Mouse (Mus musculus): ENCODE measurements around the gene Gle1. TPM values are rescaled to one million over a fixed set of nuclear protein-coding genes. Genes with fewer than 3 reads are reported as not detected.

Gene Gle1
- polyA plus RNA-seq, 1 experiment from 2014 or later: 57.7 TPM

- H3K27me3 ChIP-seq (ENCODE audit: control insufficient read depth, insufficient read depth, low read length): no peaks in the 10 kb centered on the region
- H3K9ac ChIP-seq (replicated peaks; ENCODE audit: low read depth, low read length): peak overlapping the region; percentile 96; the same call in 1 of the 2 replicates
- peaks cover 25% of the 10 kb centered on the region for H3K4me1 ChIP-seq (ENCODE audit: control insufficient read depth, insufficient read depth, low read length)
- peak overlapping the region; percentile 63 for H3K4me2 ChIP-seq (replicated peaks; ENCODE audit: low read depth, low read length)
- WGBS: 72% methylated on average over 2 of the region's 2 CpGs
- peaks cover 4% of the 10 kb centered on the region for H3K36me3 ChIP-seq (ENCODE audit: control insufficient read depth, insufficient read depth, low read length)
- no peak for ATAC-seq (ENCODE audit: insufficient number of reproducible peaks, insufficient read depth, low FRiP score, low read depth)
- no peak overlapping the region for H3K27ac ChIP-seq (ENCODE audit: low read length)
- H3K4me3 ChIP-seq (ENCODE audit: low read depth, low read length): peak overlapping the region; percentile 96
- no peaks in the 10 kb centered on the region for H3K9me3 ChIP-seq (ENCODE audit: control insufficient read depth, low read depth, low read length)
Observed at GRCm38 (mm10) chr2:29966826-29967225, 31.6 kb downstream of the Gle1 start.

- H3K9me3 ChIP-seq (ENCODE audit: control insufficient read depth, low read depth, low read length): no peaks in the 10 kb centered on the region
- H3K4me3 ChIP-seq (ENCODE audit: low read depth, low read length): no peak overlapping the region; the same call in 1 of the 2 replicates
- peaks cover 32% of the 10 kb centered on the region for H3K4me1 ChIP-seq (ENCODE audit: control insufficient read depth, insufficient read depth, low read length)
- 63% methylated on average over 5 of the region's 5 CpGs for WGBS
- H3K27ac ChIP-seq (ENCODE audit: low read length): no peak overlapping the region
- H3K36me3 ChIP-seq (ENCODE audit: control insufficient read depth, insufficient read depth, low read length): peaks cover 4% of the 10 kb centered on the region
- no peaks in the 10 kb centered on the region for H3K27me3 ChIP-seq (ENCODE audit: control insufficient read depth, insufficient read depth, low read length)
- H3K9ac ChIP-seq (replicated peaks; ENCODE audit: low read depth, low read length): no peak overlapping the region
- ATAC-seq (ENCODE audit: insufficient number of reproducible peaks, insufficient read depth, low FRiP score, low read depth): no peak
- H3K4me2 ChIP-seq (replicated peaks; ENCODE audit: low read depth, low read length): peak overlapping the region; percentile 63; the same call in 1 of the 2 replicates
Observed at GRCm38 (mm10) chr2:29967768-29968167, 32.5 kb downstream of the Gle1 start.

- no peak for ATAC-seq (ENCODE audit: insufficient number of reproducible peaks, insufficient read depth, low FRiP score, low read depth)
- Histone ChIP-seq H3K36me3 (ENCODE audit: control insufficient read depth, insufficient read depth, low read length) (peaks cover 4% of the 10 kb centered on the region), H3K4me1 (ENCODE audit: control insufficient read depth, insufficient read depth, low read length) (peaks cover 36% of the 10 kb centered on the region)
Observed at GRCm38 (mm10) chr2:29968638-29969037, 33.4 kb downstream of the Gle1 start.

GRCm38 (mm10) chr2:29971838-29972635 lies 36.8 kb downstream of the Gle1 start:
- 0 out of 2 replicates have a peak overlapping the region, but pooled peaks have one; percentile 27 for H3K27ac ChIP-seq (ENCODE audit: low read length)
- H3K4me1 ChIP-seq (ENCODE audit: control insufficient read depth, insufficient read depth, low read length): peaks cover 29% of the 10 kb centered on the region
- no peaks in the 10 kb centered on the region for H3K27me3 ChIP-seq (ENCODE audit: control insufficient read depth, insufficient read depth, low read length)
- H3K4me3 ChIP-seq (ENCODE audit: low read depth, low read length): no peak overlapping the region
- H3K36me3 ChIP-seq (ENCODE audit: control insufficient read depth, insufficient read depth, low read length): peaks cover 15% of the 10 kb centered on the region
- no peak for ATAC-seq (ENCODE audit: insufficient number of reproducible peaks, insufficient read depth, low FRiP score, low read depth)
- no peaks in the 10 kb centered on the region for H3K9me3 ChIP-seq (ENCODE audit: control insufficient read depth, low read depth, low read length)
- no peak overlapping the region for H3K9ac ChIP-seq (replicated peaks; ENCODE audit: low read depth, low read length)
- H3K4me2 ChIP-seq (replicated peaks; ENCODE audit: low read depth, low read length): no peak overlapping the region
- WGBS: 71% methylated on average over 9 of the region's 9 CpGs

More at GRCm38 (mm10) chr2:29968638-29969037, 33.4 kb downstream of the Gle1 start:
- H3K9ac ChIP-seq (replicated peaks; ENCODE audit: low read depth, low read length): no peak overlapping the region
- no peak overlapping the region for H3K27ac ChIP-seq (ENCODE audit: low read length)
- H3K9me3 ChIP-seq (ENCODE audit: control insufficient read depth, low read depth, low read length): no peaks in the 10 kb centered on the region
- H3K4me2 ChIP-seq (replicated peaks; ENCODE audit: low read depth, low read length): no peak overlapping the region
- no peak overlapping the region for H3K4me3 ChIP-seq (ENCODE audit: low read depth, low read length)
- no peaks in the 10 kb centered on the region for H3K27me3 ChIP-seq (ENCODE audit: control insufficient read depth, insufficient read depth, low read length)
- WGBS: 54% methylated on average over 5 of the region's 5 CpGs

GRCm38 (mm10) chr2:29973525-29973924 lies 38.3 kb downstream of the Gle1 start:
- H3K9ac ChIP-seq (replicated peaks; ENCODE audit: low read depth, low read length): no peak overlapping the region
- H3K4me1 ChIP-seq (ENCODE audit: control insufficient read depth, insufficient read depth, low read length): peaks cover 19% of the 10 kb centered on the region; the same call in 1 of the 2 replicates
- H3K4me3 ChIP-seq (ENCODE audit: low read depth, low read length): no peak overlapping the region
- no peak for ATAC-seq (ENCODE audit: insufficient number of reproducible peaks, insufficient read depth, low FRiP score, low read depth)
- no peak overlapping the region for H3K4me2 ChIP-seq (replicated peaks; ENCODE audit: low read depth, low read length)
- peaks cover 18% of the 10 kb centered on the region for H3K36me3 ChIP-seq (ENCODE audit: control insufficient read depth, insufficient read depth, low read length)
- WGBS: 10% methylated on average over 2 of the region's 2 CpGs
- H3K9me3 ChIP-seq (ENCODE audit: control insufficient read depth, low read depth, low read length): no peaks in the 10 kb centered on the region
- H3K27me3 ChIP-seq (ENCODE audit: control insufficient read depth, insufficient read depth, low read length): no peaks in the 10 kb centered on the region
- H3K27ac ChIP-seq (ENCODE audit: low read length): no peak overlapping the region

GRCm38 (mm10) chr2:29977307-29977706 lies 42.1 kb downstream of the Gle1 start:
- no peaks in the 10 kb centered on the region for H3K9me3 ChIP-seq (ENCODE audit: control insufficient read depth, low read depth, low read length)
- peaks cover 9% of the 10 kb centered on the region; the same call in 1 of the 2 replicates for H3K4me1 ChIP-seq (ENCODE audit: control insufficient read depth, insufficient read depth, low read length)
- no peak overlapping the region for H3K9ac ChIP-seq (replicated peaks; ENCODE audit: low read depth, low read length)
- no peak overlapping the region for H3K27ac ChIP-seq (ENCODE audit: low read length)
- no peaks in the 10 kb centered on the region for H3K27me3 ChIP-seq (ENCODE audit: control insufficient read depth, insufficient read depth, low read length)
- no peak overlapping the region for H3K4me3 ChIP-seq (ENCODE audit: low read depth, low read length)
- H3K4me2 ChIP-seq (replicated peaks; ENCODE audit: low read depth, low read length): no peak overlapping the region
- no peak for ATAC-seq (ENCODE audit: insufficient number of reproducible peaks, insufficient read depth, low FRiP score, low read depth)
- peaks cover 44% of the 10 kb centered on the region for H3K36me3 ChIP-seq (ENCODE audit: control insufficient read depth, insufficient read depth, low read length)

- no peak overlapping the region for H3K4me2 ChIP-seq (replicated peaks; ENCODE audit: low read depth, low read length)
- H3K36me3 ChIP-seq (ENCODE audit: control insufficient read depth, insufficient read depth, low read length): peaks cover 70% of the 10 kb centered on the region
- 93% methylated on average over 1 of the region's 1 CpGs for WGBS
- no peak overlapping the region for H3K27ac ChIP-seq (ENCODE audit: low read length)
- H3K4me3 ChIP-seq (ENCODE audit: low read depth, low read length): no peak overlapping the region
- H3K9me3 ChIP-seq (ENCODE audit: control insufficient read depth, low read depth, low read length): no peaks in the 10 kb centered on the region
- no peak for ATAC-seq (ENCODE audit: insufficient number of reproducible peaks, insufficient read depth, low FRiP score, low read depth)
- H3K27me3 ChIP-seq (ENCODE audit: control insufficient read depth, insufficient read depth, low read length): no peaks in the 10 kb centered on the region
- H3K4me1 ChIP-seq (ENCODE audit: control insufficient read depth, insufficient read depth, low read length): no peaks in the 10 kb centered on the region
- no peak overlapping the region for H3K9ac ChIP-seq (replicated peaks; ENCODE audit: low read depth, low read length)
Observed at GRCm38 (mm10) chr2:29980661-29981060, 45.4 kb downstream of the Gle1 start.

DNA sequence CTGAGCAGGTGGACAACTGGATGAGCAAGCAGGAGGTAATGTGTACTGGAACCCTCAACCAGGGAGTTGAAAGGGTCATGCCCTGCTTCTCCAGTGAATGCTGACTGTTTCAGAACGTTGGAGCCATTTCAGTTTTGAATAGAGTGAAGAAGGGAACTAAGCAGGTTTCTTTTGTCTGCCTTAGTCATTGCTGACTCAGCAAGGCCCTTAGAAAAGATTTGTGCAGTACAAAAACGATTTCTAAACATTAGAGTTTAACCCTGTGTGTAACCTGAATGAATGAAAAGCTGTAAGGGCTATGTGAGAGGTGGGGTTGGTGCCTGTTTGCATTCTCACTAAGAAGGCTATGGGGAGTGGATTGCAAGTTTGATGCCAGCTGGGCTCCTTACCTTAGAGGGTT lies 56.7 kb downstream of the Gle1 start:
- no peaks in the 10 kb centered on the region for H3K4me1 ChIP-seq (ENCODE audit: control insufficient read depth, insufficient read depth, low read length)
- H3K4me2 ChIP-seq (replicated peaks; ENCODE audit: low read depth, low read length): no peak overlapping the region
- H3K9ac ChIP-seq (replicated peaks; ENCODE audit: low read depth, low read length): no peak overlapping the region
- no peaks in the 10 kb centered on the region for H3K9me3 ChIP-seq (ENCODE audit: control insufficient read depth, low read depth, low read length)
- 48% methylated on average over 2 of the region's 2 CpGs for WGBS
- H3K36me3 ChIP-seq (ENCODE audit: control insufficient read depth, insufficient read depth, low read length): peaks cover 97% of the 10 kb centered on the region
- no peaks in the 10 kb centered on the region for H3K27me3 ChIP-seq (ENCODE audit: control insufficient read depth, insufficient read depth, low read length)
- H3K4me3 ChIP-seq (ENCODE audit: low read depth, low read length): no peak overlapping the region
- ATAC-seq (ENCODE audit: insufficient number of reproducible peaks, insufficient read depth, low FRiP score, low read depth): no peak
- no peak overlapping the region for H3K27ac ChIP-seq (ENCODE audit: low read length)
